Mouse (Mus musculus) ES-Bruce4 (cell line): ENCODE data around the gene Psme2.

Source experiments
- CTCF ChIP-seq: IDR thresholded peaks from one replicate; pipeline ENCODE4 v1.8.1; 2011; ENCODE audit warnings: low read depth, low read length
- POLR2A ChIP-seq: IDR thresholded peaks from one replicate; pipeline ENCODE4 v1.8.1; 2011; ENCODE audit warnings: low read length; ENCODE audit not compliant: insufficient read depth

DNA sequence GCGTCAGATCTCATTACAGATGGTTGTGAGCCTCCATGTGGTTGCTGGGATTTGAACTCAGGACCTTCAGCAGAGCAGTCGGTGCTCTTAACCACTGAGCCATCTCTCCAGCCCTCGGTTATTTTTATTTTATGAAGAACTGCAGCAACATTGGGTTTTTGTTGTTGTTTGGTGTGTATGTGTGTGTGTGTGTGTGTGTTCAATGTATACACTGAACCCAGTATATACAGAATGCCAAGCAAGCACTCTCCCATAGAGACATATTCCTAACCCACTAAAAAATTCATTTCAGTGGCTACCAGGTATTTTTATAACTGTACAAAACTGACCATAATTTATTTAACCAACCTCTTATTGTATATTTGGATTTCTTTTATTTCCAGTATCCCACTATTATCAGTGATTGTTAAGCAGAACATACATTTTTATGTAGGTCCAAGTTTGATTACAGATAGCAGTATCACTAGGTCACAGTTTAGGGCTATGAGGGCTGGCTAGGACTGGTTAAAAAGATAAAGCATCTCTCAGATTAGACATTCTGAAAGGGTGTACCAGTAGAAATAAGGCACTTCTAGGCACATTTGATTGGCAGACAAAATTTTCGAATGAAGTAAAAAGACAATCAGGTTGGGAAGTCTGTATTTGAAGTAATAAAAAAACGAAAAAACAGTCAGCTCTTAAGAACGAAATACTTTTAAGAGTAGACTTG is 32.0 kb downstream of the Psme2 start:
- TF ChIP-seq CTCF (no peak), POLR2A (no peak)
